ENCODE assay signal across 14 mouse cellular contexts in the genomic region with DNA sequence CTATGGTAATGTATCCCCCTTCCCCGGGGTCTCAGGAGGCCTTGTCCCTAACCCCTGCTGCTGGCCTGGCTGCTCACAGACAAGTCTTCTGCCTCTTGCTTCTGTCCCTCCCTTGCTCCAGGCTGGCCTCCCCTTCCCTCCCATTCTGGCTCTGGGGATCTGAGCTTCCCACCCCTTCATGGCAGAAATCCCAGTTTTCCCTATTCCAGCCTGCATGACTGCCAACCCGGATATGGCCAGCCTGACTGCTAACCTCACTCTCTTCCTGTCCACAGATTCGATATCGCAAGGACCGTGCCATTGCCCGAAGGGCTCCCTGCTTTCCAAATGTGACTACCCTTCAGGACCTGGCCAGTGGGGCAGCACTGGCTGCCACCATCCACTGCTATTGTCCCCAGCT. TPM values are rescaled to one million over a fixed set of nuclear protein-coding genes. Genes with fewer than 3 reads are reported as not detected.
DNase-seq lines count a peak whose midpoint lies in the region; ATAC-seq and TF ChIP-seq lines count a peak whose summit lies in the region.
"Had no signal": no experiment of that assay in that cellular context is flagged by ENCODE, and none has a peak within 500 bp of the region (broad histone marks: within the 10 kb centered on the region; RNA-seq: fewer than 3 reads in every experiment).

No protein-coding gene starts in this region.

- no peak overlapping the region for H3K27ac ChIP-seq in kidney, embryonic 14.5 days (ENCODE audit: low read depth, low read length)
- 0 out of 2 replicates have a peak overlapping the region, but pooled peaks have one; percentile 8 for H3K27ac ChIP-seq in heart, embryonic 13.5 days (replicated peaks)
- H3K27ac ChIP-seq in forebrain, embryonic 15.5 days (replicated peaks) = no peak overlapping the region
- H3K27ac ChIP-seq in intestine, postnatal 0 days (ENCODE audit: low read depth, low read length) = no peak overlapping the region
- H3K27ac ChIP-seq: embryonic facial prominence, embryonic 12.5 days; limb, embryonic 12.5 days; neural tube, embryonic 13.5 days had no signal

- H3K4me2 ChIP-seq in kidney, embryonic 14.5 days (replicated peaks; ENCODE audit: low read depth, low read length) = no peak overlapping the region
- H3K4me2 ChIP-seq in heart, embryonic 13.5 days = no peak overlapping the region
- H3K4me2 ChIP-seq in forebrain, embryonic 15.5 days (replicated peaks) = no peak overlapping the region
- H3K4me2 ChIP-seq in intestine, postnatal 0 days (replicated peaks; ENCODE audit: low read depth) = no peak overlapping the region
- H3K4me2 ChIP-seq: embryonic facial prominence, embryonic 12.5 days; limb, embryonic 12.5 days; neural tube, embryonic 13.5 days had no signal

- no peaks in the 10 kb centered on the region for H3K9me3 ChIP-seq in kidney, embryonic 14.5 days (ENCODE audit: control insufficient read depth, low read length)
- no peaks in the 10 kb centered on the region for H3K9me3 ChIP-seq in heart, embryonic 13.5 days
- H3K9me3 ChIP-seq in forebrain, embryonic 15.5 days = no peaks in the 10 kb centered on the region
- H3K9me3 ChIP-seq in intestine, postnatal 0 days (ENCODE audit: control insufficient read depth) = no peaks in the 10 kb centered on the region
- H3K9me3 ChIP-seq: embryonic facial prominence, embryonic 12.5 days; limb, embryonic 12.5 days; neural tube, embryonic 13.5 days had no signal

- no peak overlapping the region for H3K9ac ChIP-seq in kidney, embryonic 14.5 days (ENCODE audit: low read depth, low read length)
- no peak overlapping the region for H3K9ac ChIP-seq in heart, embryonic 13.5 days
- H3K9ac ChIP-seq in forebrain, embryonic 15.5 days (replicated peaks) = no peak overlapping the region
- no peak overlapping the region for H3K9ac ChIP-seq in intestine, postnatal 0 days (ENCODE audit: low read depth, low read length)
- H3K9ac ChIP-seq: embryonic facial prominence, embryonic 12.5 days; limb, embryonic 12.5 days; neural tube, embryonic 13.5 days had no signal

- H3K4me3 ChIP-seq in kidney, embryonic 14.5 days (ENCODE audit: low read length) = no peak overlapping the region
- no peak overlapping the region for H3K4me3 ChIP-seq in heart, embryonic 13.5 days
- H3K4me3 ChIP-seq in forebrain, embryonic 15.5 days = no peak overlapping the region
- no peak overlapping the region for H3K4me3 ChIP-seq in intestine, postnatal 0 days (ENCODE audit: low read depth, low read length)
- H3K4me3 ChIP-seq: embryonic facial prominence, embryonic 12.5 days; limb, embryonic 12.5 days; neural tube, embryonic 13.5 days had no signal

- no peak for TF ChIP-seq CTCF in intestine, postnatal 0 days (IDR thresholded peaks at IDR 0.05; ENCODE audit: low read depth)

- no peak for ATAC-seq in kidney, embryonic 14.5 days (ENCODE audit: low FRiP score, low TSS enrichment)
- no peak for ATAC-seq in heart, embryonic 13.5 days (ENCODE audit: extremely low read depth, insufficient number of reproducible peaks, low FRiP score, low TSS enrichment)
- ATAC-seq in forebrain, embryonic 15.5 days (replicated peaks) = no peak
- no peak for ATAC-seq in intestine, postnatal 0 days

- peaks cover 27% of the 10 kb centered on the region for H3K36me3 ChIP-seq in kidney, embryonic 14.5 days (ENCODE audit: control insufficient read depth, insufficient read depth, low read length)
- H3K36me3 ChIP-seq in heart, embryonic 13.5 days = no peaks in the 10 kb centered on the region
- H3K36me3 ChIP-seq in forebrain, embryonic 15.5 days = peaks cover 67% of the 10 kb centered on the region
- peaks cover 64% of the 10 kb centered on the region for H3K36me3 ChIP-seq in intestine, postnatal 0 days (ENCODE audit: control insufficient read depth, insufficient read depth)

- H3K27me3 ChIP-seq in kidney, embryonic 14.5 days (ENCODE audit: control insufficient read depth, insufficient read depth, low read length) = no peaks in the 10 kb centered on the region
- no peaks in the 10 kb centered on the region for H3K27me3 ChIP-seq in heart, embryonic 13.5 days (replicated peaks)
- H3K27me3 ChIP-seq in forebrain, embryonic 15.5 days = no peaks in the 10 kb centered on the region
- no peaks in the 10 kb centered on the region for H3K27me3 ChIP-seq in intestine, postnatal 0 days (replicated peaks; ENCODE audit: control insufficient read depth, insufficient read depth, low read length)
- H3K27me3 ChIP-seq: embryonic facial prominence, embryonic 12.5 days; limb, embryonic 12.5 days; neural tube, embryonic 13.5 days had no signal

- 88% methylated on average over 6 of the region's 6 CpGs for WGBS in kidney, embryonic 14.5 days
- 71% methylated on average over 6 of the region's 6 CpGs for WGBS in heart, embryonic 13.5 days
- 90% methylated on average over 6 of the region's 6 CpGs for WGBS in forebrain, embryonic 15.5 days
- 89% methylated on average over 6 of the region's 6 CpGs for WGBS in intestine, postnatal 0 days

- DNase-seq in kidney, postnatal 36 days = peak; percentile 29 to 40
- DNase-seq in adipocyte (ENCODE audit: low spot score) = peak; percentile 94
- DNase-seq in lung, postnatal 14 days = peak; percentile 45
- no peak for DNase-seq in thymus, postnatal 0 days (ENCODE audit: low spot score)
- DNase-seq: cerebellum, adult 18-20 months; layer of hippocampus, adult 9-11 months; thymus, adult 18-20 months had no signal

- H3K4me1 ChIP-seq in kidney, embryonic 14.5 days (ENCODE audit: control insufficient read depth, insufficient read depth, low read length) = no peaks in the 10 kb centered on the region
- no peaks in the 10 kb centered on the region for H3K4me1 ChIP-seq in heart, embryonic 13.5 days
- no peaks in the 10 kb centered on the region for H3K4me1 ChIP-seq in forebrain, embryonic 15.5 days
- no peaks in the 10 kb centered on the region for H3K4me1 ChIP-seq in intestine, postnatal 0 days (replicated peaks; ENCODE audit: control insufficient read depth, insufficient read depth, low read length)
- H3K4me1 ChIP-seq: embryonic facial prominence, embryonic 12.5 days; limb, embryonic 12.5 days; neural tube, embryonic 13.5 days had no signal

RNA-seq across cellular contexts. Expression of a gene that starts 13.3 kb away (rescaled TPM):
- 14.1 and 18.1 TPM in 2 replicates for polyA plus RNA-seq in kidney, embryonic 14.5 days (2014; fragmentation: Nextera tagmentation; extraction: Ambion mirVana)
- 1.9 TPM in 2 replicates for polyA plus RNA-seq in heart, embryonic 13.5 days (2015; fragmentation: Nextera tagmentation; extraction: Ambion mirVana)
- 33.4 and 34.8 TPM in 2 replicates for polyA plus RNA-seq in forebrain, embryonic 15.5 days (2015; fragmentation: Nextera tagmentation; extraction: Ambion mirVana)
- 20.9 and 22.9 TPM in 2 replicates for polyA plus RNA-seq in intestine, postnatal 0 days (2015; fragmentation: Nextera tagmentation; extraction: Ambion mirVana)
- 0.81 and 1.1 TPM in 2 replicates for polyA plus RNA-seq in thymus, postnatal 0 days (2015; fragmentation: Nextera tagmentation; extraction: Ambion mirVana)

RNA-seq across cellular contexts. Expression of a gene that starts 20.7 kb away (rescaled TPM):
- 42.2 and 67.7 TPM in 2 replicates for polyA plus RNA-seq in kidney, embryonic 14.5 days (2014; fragmentation: Nextera tagmentation; extraction: Ambion mirVana)
- 32.8 TPM in 2 replicates for polyA plus RNA-seq in heart, embryonic 13.5 days (2015; fragmentation: Nextera tagmentation; extraction: Ambion mirVana)
- 65.6 and 68.6 TPM in 2 replicates for polyA plus RNA-seq in forebrain, embryonic 15.5 days (2015; fragmentation: Nextera tagmentation; extraction: Ambion mirVana)
- polyA plus RNA-seq in intestine, postnatal 0 days (2015; fragmentation: Nextera tagmentation; extraction: Ambion mirVana) = 16.8 and 17.5 TPM in 2 replicates
- polyA plus RNA-seq in thymus, postnatal 0 days (2015; fragmentation: Nextera tagmentation; extraction: Ambion mirVana) = 62.2 and 64.3 TPM in 2 replicates

RNA-seq across cellular contexts. Expression of a gene that starts 20.9 kb away (rescaled TPM):
- polyA plus RNA-seq in kidney, embryonic 14.5 days (2014; fragmentation: Nextera tagmentation; extraction: Ambion mirVana) = 84.5 and 132 TPM in 2 replicates
- 97.0 and 108 TPM in 2 replicates for polyA plus RNA-seq in heart, embryonic 13.5 days (2015; fragmentation: Nextera tagmentation; extraction: Ambion mirVana)
- polyA plus RNA-seq in forebrain, embryonic 15.5 days (2015; fragmentation: Nextera tagmentation; extraction: Ambion mirVana) = 107 and 112 TPM in 2 replicates
- polyA plus RNA-seq in intestine, postnatal 0 days (2015; fragmentation: Nextera tagmentation; extraction: Ambion mirVana) = 152 TPM in 2 replicates
- polyA plus RNA-seq in thymus, postnatal 0 days (2015; fragmentation: Nextera tagmentation; extraction: Ambion mirVana) = 182 and 202 TPM in 2 replicates

RNA-seq across cellular contexts. Expression of a gene that starts 24.9 kb away (rescaled TPM):
- 0.96 and 1.0 TPM in 2 replicates for polyA plus RNA-seq in kidney, embryonic 14.5 days (2014; fragmentation: Nextera tagmentation; extraction: Ambion mirVana)
- polyA plus RNA-seq in heart, embryonic 13.5 days (2015; fragmentation: Nextera tagmentation; extraction: Ambion mirVana) = 0.11 TPM in 1 of 2 replicates, not detected in the other
- 0.14 and 0.50 TPM in 2 replicates for polyA plus RNA-seq in forebrain, embryonic 15.5 days (2015; fragmentation: Nextera tagmentation; extraction: Ambion mirVana)
- not detected in 2 replicates for polyA plus RNA-seq in intestine, postnatal 0 days (2015; fragmentation: Nextera tagmentation; extraction: Ambion mirVana)
- 0.31 and 0.42 TPM in 2 replicates for polyA plus RNA-seq in thymus, postnatal 0 days (2015; fragmentation: Nextera tagmentation; extraction: Ambion mirVana)
- polyA plus RNA-seq: neural tube, embryonic 13.5 days had no signal

RNA-seq across cellular contexts. Expression of a gene that starts 30.4 kb away (rescaled TPM):
- polyA plus RNA-seq in kidney, embryonic 14.5 days (2014; fragmentation: Nextera tagmentation; extraction: Ambion mirVana) = 50.7 and 70.8 TPM in 2 replicates
- 45.6 and 51.8 TPM in 2 replicates for polyA plus RNA-seq in heart, embryonic 13.5 days (2015; fragmentation: Nextera tagmentation; extraction: Ambion mirVana)
- 50.7 and 61.9 TPM in 2 replicates for polyA plus RNA-seq in forebrain, embryonic 15.5 days (2015; fragmentation: Nextera tagmentation; extraction: Ambion mirVana)
- polyA plus RNA-seq in intestine, postnatal 0 days (2015; fragmentation: Nextera tagmentation; extraction: Ambion mirVana) = 163 and 185 TPM in 2 replicates
- polyA plus RNA-seq in thymus, postnatal 0 days (2015; fragmentation: Nextera tagmentation; extraction: Ambion mirVana) = 114 and 120 TPM in 2 replicates
